In the genomic region with DNA sequence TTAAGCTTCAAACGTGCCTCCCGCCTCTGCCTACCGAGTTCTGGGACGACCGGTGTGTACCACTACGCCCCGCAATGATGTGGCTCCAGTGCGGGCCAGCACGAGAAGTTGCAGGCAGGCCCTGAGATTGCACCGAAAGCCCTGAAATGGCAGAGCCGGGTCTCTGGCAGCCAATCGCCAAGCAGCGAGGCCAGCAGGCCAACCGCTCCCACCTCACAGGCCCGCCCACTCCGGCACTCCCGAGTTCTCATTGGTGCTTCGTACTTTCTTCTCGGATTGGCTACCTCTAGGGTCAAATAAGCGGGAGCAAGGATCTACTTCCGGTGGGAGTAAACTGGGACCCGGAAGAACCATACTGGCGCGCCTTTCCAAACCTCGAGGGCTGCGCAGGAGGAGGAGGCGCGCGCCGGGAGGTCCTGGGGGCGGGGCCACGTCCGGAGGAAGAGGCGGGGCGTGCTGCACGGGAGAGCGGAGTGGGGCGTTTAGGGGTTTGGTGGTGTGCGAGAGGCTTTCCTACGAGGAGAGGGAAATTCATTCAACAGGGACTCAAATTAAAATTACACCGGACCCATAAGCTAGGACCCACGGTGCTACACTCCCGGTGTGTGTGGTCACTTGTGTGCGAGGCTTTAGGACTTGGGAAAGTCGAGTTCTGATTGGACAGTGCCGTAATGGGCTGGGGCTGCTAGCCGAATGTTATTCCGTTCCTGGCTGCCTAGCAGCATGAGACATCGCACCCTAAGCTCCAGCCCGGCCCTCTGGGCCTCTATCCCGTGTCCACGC, we compare ENCODE assay signal across 8 mouse cellular contexts. TPM values are rescaled to one million over a fixed set of nuclear protein-coding genes. Genes with fewer than 3 reads are reported as not detected.
DNase-seq lines count a peak whose midpoint lies in the region; ATAC-seq lines count a peak whose summit lies in the region.

Ogg1 (plus strand) TSS at position 440 of the 783 bp plus-strand sequence.

- H3K9me3 ChIP-seq in hindbrain, embryonic 12.5 days (replicated peaks): no peaks in the 10 kb centered on the region

- H3K4me2 ChIP-seq in hindbrain, embryonic 12.5 days (replicated peaks): peak within 1 kb of the TSS; percentile 93

- peak; percentile 98 for DNase-seq in NIH3T3 (ENCODE audit: low read depth)
- peak; percentile 96 to 98 for DNase-seq in cerebellum, postnatal 10 days
- DNase-seq in frontal cortex, postnatal 10 days (ENCODE audit: low spot score in 2 of 2): peak; percentile 98
- DNase-seq in layer of hippocampus, postnatal 14 days (ENCODE audit: low spot score in 2 of 2): peak; percentile 96 to 99
- DNase-seq in lung, postnatal 14 days: peak; percentile 96
- peak; percentile 96 for DNase-seq in retina, adult 2 months (ENCODE audit: low read depth, low spot score)
- DNase-seq in thymus, postnatal 36 days: peak; percentile 96 to 98

- H3K36me3 ChIP-seq in hindbrain, embryonic 12.5 days: peaks cover 42% of the 10 kb centered on the region

- ATAC-seq in hindbrain, embryonic 12.5 days (ENCODE audit: low FRiP score): peak; percentile 99

- H3K27me3 ChIP-seq in hindbrain, embryonic 12.5 days: no peaks in the 10 kb centered on the region

- WGBS in hindbrain, embryonic 12.5 days: under 1% methylated on average over 52 of the region's 52 CpGs

- peaks cover 18% of the 10 kb centered on the region for H3K4me1 ChIP-seq in hindbrain, embryonic 12.5 days

- H3K9ac ChIP-seq in hindbrain, embryonic 12.5 days: peak within 1 kb of the TSS; percentile 85

- H3K4me3 ChIP-seq in hindbrain, embryonic 12.5 days: peak within 1 kb of the TSS; percentile 47

- peak within 1 kb of the TSS; percentile 91 for H3K27ac ChIP-seq in hindbrain, embryonic 12.5 days

RNA-seq across cellular contexts. Expression of gene Ogg1, which starts in this region (rescaled TPM):
- polyA plus RNA-seq in hindbrain, embryonic 12.5 days (2016; fragmentation: Nextera tagmentation; extraction: Ambion mirVana): 11.1 and 12.0 TPM in 2 replicates
- 1 to 10 TPM; 7.0 to 7.2 TPM for total RNA-seq in layer of hippocampus, postnatal 14 days (2021)

Comparison
In these comparisons a context has a peak if more than half of its experiments do, and no peak if none do; other contexts are left out.
1. Peak in every context shown above with its lines: DNase-seq, ATAC-seq, H3K4me3 ChIP-seq and H3K27ac ChIP-seq.